Mouse (Mus musculus): ENCODE data around the gene Wdr45.

- TF ChIP-seq GATA1 (IDR thresholded peaks at IDR 0.05; ENCODE audit: borderline replicate concordance, low read length) (no peak), FLI1 (IDR thresholded peaks at IDR 0.05; ENCODE audit: low read length) (no peak)
Observed at GRCm38 (mm10) chrX:7743470-7743869, 29.3 kb downstream of the Wdr45 start.
